Comparison of ENCODE assay signal across 14 mouse cellular contexts in genomic region chr8:57594175-57594885, GRCm38 (mm10). TPM values are rescaled to one million over a fixed set of nuclear protein-coding genes. Genes with fewer than 3 reads are reported as not detected.
A peak's percentile ranks its signal among the peaks of the same experiment; 100 is the strongest.
DNase-seq lines count a peak whose midpoint lies in the region; ATAC-seq and TF ChIP-seq lines count a peak whose summit lies in the region.
"Had no signal": no experiment of that assay in that cellular context is flagged by ENCODE, and none has a peak within 500 bp of the region (broad histone marks: within the 10 kb centered on the region; RNA-seq: fewer than 3 reads in every experiment).

No protein-coding gene starts in this region.

- TF ChIP-seq EP300 in lung, postnatal 0 days (IDR thresholded peaks at IDR 0.05) = no peak
- TF ChIP-seq EP300 in liver, postnatal 0 days (IDR thresholded peaks at IDR 0.05; ENCODE audit: low read depth) = no peak
- no peak for TF ChIP-seq EP300 in stomach, postnatal 0 days (optimal IDR thresholded peaks at IDR 0.05)

- TF ChIP-seq CTCF in lung, postnatal 0 days (IDR thresholded peaks at IDR 0.05) = no peak
- TF ChIP-seq CTCF in liver, postnatal 0 days (IDR thresholded peaks at IDR 0.05; ENCODE audit: low read depth) = no peak
- no peak for TF ChIP-seq CTCF in stomach, postnatal 0 days (IDR thresholded peaks at IDR 0.05; ENCODE audit: low read depth)

- no peak overlapping the region for H3K4me2 ChIP-seq in lung, postnatal 0 days (replicated peaks; ENCODE audit: low read depth, low read length)
- H3K4me2 ChIP-seq in liver, postnatal 0 days (ENCODE audit: low read depth, low read length) = no peak overlapping the region
- no peak overlapping the region for H3K4me2 ChIP-seq in stomach, postnatal 0 days (replicated peaks; ENCODE audit: low read depth)
- H3K4me2 ChIP-seq in hindbrain, embryonic 13.5 days = no peak overlapping the region
- H3K4me2 ChIP-seq: limb, embryonic 15.5 days; neural tube, embryonic 12.5 days had no signal

- peak; percentile 52 for DNase-seq in lung, postnatal 0 days (ENCODE audit: low spot score)
- no peak for DNase-seq in lung, postnatal 14 days
- DNase-seq in fat pad, adult 2 months (ENCODE audit: extremely low read depth, low read depth, low spot score) = peak; percentile 36
- no peak for DNase-seq in liver, postnatal 0 days
- DNase-seq in stomach, postnatal 0 days (ENCODE audit: low spot score) = no peak
- no peak for DNase-seq in urinary bladder, postnatal 36 days (ENCODE audit: low spot score in 2 of 2)
- DNase-seq: heart, adult 2 months; midbrain, embryonic 14.5 days; spleen, adult 18-20 months had no signal

- 41% methylated on average over 6 of the region's 6 CpGs for WGBS in lung, postnatal 0 days
- WGBS in liver, postnatal 0 days (ENCODE audit: insufficient replicate concordance) = 42% methylated on average over 6 of the region's 6 CpGs
- WGBS in stomach, postnatal 0 days = 50% methylated on average over 6 of the region's 6 CpGs
- 85% methylated on average over 6 of the region's 6 CpGs for WGBS in hindbrain, embryonic 13.5 days

- no peak overlapping the region for H3K27ac ChIP-seq in lung, postnatal 0 days (ENCODE audit: low read length)
- H3K27ac ChIP-seq in liver, postnatal 0 days (ENCODE audit: low read depth) = no peak overlapping the region
- H3K27ac ChIP-seq in stomach, postnatal 0 days (replicated peaks) = no peak overlapping the region
- H3K27ac ChIP-seq in hindbrain, embryonic 13.5 days = no peak overlapping the region
- H3K27ac ChIP-seq: heart, adult 2 months; limb, embryonic 15.5 days; neural tube, embryonic 12.5 days had no signal

- H3K36me3 ChIP-seq in lung, postnatal 0 days (ENCODE audit: insufficient read depth, low read length) = no peaks in the 10 kb centered on the region
- no peaks in the 10 kb centered on the region for H3K36me3 ChIP-seq in liver, postnatal 0 days (replicated peaks; ENCODE audit: insufficient read depth, low read length)
- H3K36me3 ChIP-seq in stomach, postnatal 0 days (ENCODE audit: control insufficient read depth, insufficient read depth, low read length) = no peaks in the 10 kb centered on the region
- H3K36me3 ChIP-seq in hindbrain, embryonic 13.5 days = no peaks in the 10 kb centered on the region
- H3K36me3 ChIP-seq: limb, embryonic 15.5 days; neural tube, embryonic 12.5 days had no signal

- no peak overlapping the region for H3K4me3 ChIP-seq in lung, postnatal 0 days (ENCODE audit: low read depth, low read length)
- H3K4me3 ChIP-seq in liver, postnatal 0 days (ENCODE audit: low read depth, low read length) = no peak overlapping the region
- no peak overlapping the region for H3K4me3 ChIP-seq in stomach, postnatal 0 days (ENCODE audit: low read depth, low read length)
- no peak overlapping the region for H3K4me3 ChIP-seq in hindbrain, embryonic 13.5 days
- H3K4me3 ChIP-seq: heart, adult 2 months; limb, embryonic 15.5 days; neural tube, embryonic 12.5 days had no signal

- no peaks in the 10 kb centered on the region for H3K4me1 ChIP-seq in lung, postnatal 0 days (ENCODE audit: insufficient read depth, low read depth, low read length)
- H3K4me1 ChIP-seq in liver, postnatal 0 days (ENCODE audit: insufficient read depth) = peaks cover 6% of the 10 kb centered on the region; the same call in 1 of the 2 replicates
- H3K4me1 ChIP-seq in stomach, postnatal 0 days (replicated peaks; ENCODE audit: control insufficient read depth, insufficient read depth) = no peaks in the 10 kb centered on the region
- no peaks in the 10 kb centered on the region for H3K4me1 ChIP-seq in hindbrain, embryonic 13.5 days (replicated peaks)
- H3K4me1 ChIP-seq: limb, embryonic 15.5 days; neural tube, embryonic 12.5 days had no signal

- peak; percentile 38; the same call in 1 of the 2 replicates for ATAC-seq in lung, postnatal 0 days
- 0 out of 2 replicates have a peak, but pooled peaks have one; percentile 40 for ATAC-seq in liver, postnatal 0 days
- ATAC-seq in stomach, postnatal 0 days (ENCODE audit: low FRiP score, low TSS enrichment) = peak; percentile 56; the same call in 1 of the 2 replicates
- no peak for ATAC-seq in hindbrain, embryonic 13.5 days (ENCODE audit: low FRiP score)
- ATAC-seq: CD4-positive, CD25-positive, alpha-beta regulatory T cell, adult 4 months; inflammation-experienced regulatory T-cells, adult 6 months had no signal

- H3K9ac ChIP-seq in lung, postnatal 0 days (replicated peaks; ENCODE audit: low read depth) = no peak overlapping the region
- H3K9ac ChIP-seq in liver, postnatal 0 days (replicated peaks) = no peak overlapping the region
- no peak overlapping the region for H3K9ac ChIP-seq in stomach, postnatal 0 days (ENCODE audit: low read length)
- H3K9ac ChIP-seq in hindbrain, embryonic 13.5 days = no peak overlapping the region
- H3K9ac ChIP-seq: limb, embryonic 15.5 days; neural tube, embryonic 12.5 days had no signal

- H3K9me3 ChIP-seq in lung, postnatal 0 days (ENCODE audit: low read length) = no peaks in the 10 kb centered on the region
- H3K9me3 ChIP-seq in liver, postnatal 0 days (ENCODE audit: low read length) = no peaks in the 10 kb centered on the region
- no peaks in the 10 kb centered on the region for H3K9me3 ChIP-seq in stomach, postnatal 0 days (ENCODE audit: control insufficient read depth, low read length)
- no peaks in the 10 kb centered on the region for H3K9me3 ChIP-seq in hindbrain, embryonic 13.5 days
- H3K9me3 ChIP-seq: limb, embryonic 15.5 days; neural tube, embryonic 12.5 days had no signal

- H3K27me3 ChIP-seq in lung, postnatal 0 days (replicated peaks; ENCODE audit: insufficient read depth, low read length) = no peaks in the 10 kb centered on the region
- no peaks in the 10 kb centered on the region for H3K27me3 ChIP-seq in liver, postnatal 0 days (ENCODE audit: insufficient read depth, low read length)
- no peaks in the 10 kb centered on the region for H3K27me3 ChIP-seq in stomach, postnatal 0 days (ENCODE audit: control insufficient read depth, insufficient read depth, low read length)
- no peaks in the 10 kb centered on the region for H3K27me3 ChIP-seq in hindbrain, embryonic 13.5 days
- H3K27me3 ChIP-seq: limb, embryonic 15.5 days; neural tube, embryonic 12.5 days had no signal

RNA-seq across cellular contexts. Expression of gene Galnt7, which starts 58.5 kb away (rescaled TPM):
- 5.0 and 5.7 TPM in 2 replicates for polyA plus RNA-seq in lung, postnatal 0 days (2015; fragmentation: Nextera tagmentation; extraction: Ambion mirVana)
- 2.9 and 3.2 TPM in 2 replicates for polyA plus RNA-seq in liver, postnatal 0 days (2015; fragmentation: Nextera tagmentation; extraction: Ambion mirVana)
- 29.6 and 30.6 TPM in 2 replicates for polyA plus RNA-seq in stomach, postnatal 0 days (2015; fragmentation: Nextera tagmentation; extraction: Ambion mirVana)
- polyA plus RNA-seq in hindbrain, embryonic 13.5 days (2015; fragmentation: Nextera tagmentation; extraction: Ambion mirVana) = 12.6 and 13.6 TPM in 2 replicates

Comparison
In these comparisons a context has a peak if more than half of its experiments do, and no peak if none do; other contexts are left out.
1. DNase-seq: peak in lung, postnatal 0 days (single experiment) and fat pad, adult 2 months (single experiment); none in lung, postnatal 14 days (single experiment), liver, postnatal 0 days (single experiment), stomach, postnatal 0 days (single experiment) and urinary bladder, postnatal 36 days (0 of 2).